ENCODE assay signal across 17 mouse cellular contexts in genomic region chr11:85712026-85712804, GRCm38 (mm10).
DNase-seq lines count a peak whose midpoint lies in the region; ATAC-seq lines count a peak whose summit lies in the region.
"Had no signal": no experiment of that assay in that cellular context is flagged by ENCODE, and none has a peak within 500 bp of the region (broad histone marks: within the 10 kb centered on the region; RNA-seq: fewer than 3 reads in every experiment).

No protein-coding gene starts in this region.

- ATAC-seq in kidney, embryonic 15.5 days (replicated peaks; ENCODE audit: low FRiP score) = no peak
- ATAC-seq in midbrain, embryonic 11.5 days (ENCODE audit: low FRiP score) = no peak
- no peak for ATAC-seq in midbrain, embryonic 15.5 days (replicated peaks)
- ATAC-seq in megakaryocyte-erythroid progenitor cell, adult 5-6 weeks (replicated peaks; ENCODE audit: low FRiP score, low TSS enrichment, poor library complexity, severe bottlenecking) = no peak
- ATAC-seq: forebrain, embryonic 13.5 days; hindbrain, embryonic 16.5 days had no signal

- H3K36me3 ChIP-seq in kidney, embryonic 15.5 days = no peaks in the 10 kb centered on the region
- H3K36me3 ChIP-seq in midbrain, embryonic 11.5 days (ENCODE audit: control insufficient read depth, insufficient read depth, low read length) = no peaks in the 10 kb centered on the region
- no peaks in the 10 kb centered on the region for H3K36me3 ChIP-seq in midbrain, embryonic 15.5 days (replicated peaks)
- H3K36me3 ChIP-seq in megakaryocyte, embryonic 14.5 days (replicated peaks; ENCODE audit: low read length) = peaks cover 10% of the 10 kb centered on the region

- no peak overlapping the region for H3K4me2 ChIP-seq in kidney, embryonic 15.5 days
- no peak overlapping the region for H3K4me2 ChIP-seq in midbrain, embryonic 11.5 days
- H3K4me2 ChIP-seq in midbrain, embryonic 15.5 days = no peak overlapping the region
- H3K4me2 ChIP-seq: forebrain, embryonic 13.5 days had no signal

- H3K4me3 ChIP-seq in kidney, embryonic 15.5 days (replicated peaks) = no peak overlapping the region
- no peak overlapping the region for H3K4me3 ChIP-seq in midbrain, embryonic 11.5 days (ENCODE audit: low read depth, low read length)
- no peak overlapping the region for H3K4me3 ChIP-seq in midbrain, embryonic 15.5 days
- peak overlapping the region; percentile 53 for H3K4me3 ChIP-seq in megakaryocyte, embryonic 14.5 days (replicated peaks)
- H3K4me3 ChIP-seq: forebrain, embryonic 13.5 days; layer of hippocampus, adult 2 months had no signal

- peak overlapping the region; percentile 70 for H3K27ac ChIP-seq in kidney, embryonic 15.5 days
- H3K27ac ChIP-seq in midbrain, embryonic 11.5 days (ENCODE audit: low read depth, low read length) = no peak overlapping the region
- no peak overlapping the region for H3K27ac ChIP-seq in midbrain, embryonic 15.5 days
- H3K27ac ChIP-seq: forebrain, embryonic 13.5 days; layer of hippocampus, adult 2 months; liver, embryonic 14.5 days had no signal

- no peak overlapping the region for H3K9ac ChIP-seq in kidney, embryonic 15.5 days
- H3K9ac ChIP-seq in midbrain, embryonic 11.5 days (ENCODE audit: low read length) = no peak overlapping the region
- no peak overlapping the region for H3K9ac ChIP-seq in midbrain, embryonic 15.5 days
- H3K9ac ChIP-seq: forebrain, embryonic 13.5 days; liver, embryonic 14.5 days had no signal

- peak; percentile 79 for DNase-seq in heart, adult 11 months
- DNase-seq in heart, postnatal 14 days = no peak
- no peak for DNase-seq in kidney, postnatal 25 days
- peak; percentile 83 for DNase-seq in midbrain, embryonic 11.5 days (ENCODE audit: low spot score, missing footprints)
- DNase-seq: cerebellum, adult 11-12 months; cerebellum, postnatal 25 days; gastrocnemius, postnatal 25 days; kidney, adult 18-20 months; left cerebral cortex, postnatal 4 days had no signal

- peaks cover 37% of the 10 kb centered on the region for H3K4me1 ChIP-seq in kidney, embryonic 15.5 days
- peaks cover 18% of the 10 kb centered on the region for H3K4me1 ChIP-seq in midbrain, embryonic 11.5 days (ENCODE audit: control insufficient read depth, insufficient read depth, low read length)
- H3K4me1 ChIP-seq in midbrain, embryonic 15.5 days = peaks cover 17% of the 10 kb centered on the region
- peaks cover 86% of the 10 kb centered on the region for H3K4me1 ChIP-seq in megakaryocyte, embryonic 14.5 days

- intact Hi-C loops in heart, postnatal 14 days (cut with DNase I) = no loop called here

- WGBS in kidney, embryonic 15.5 days = 80% methylated on average over 8 of the region's 8 CpGs
- WGBS in midbrain, embryonic 11.5 days = 90% methylated on average over 8 of the region's 8 CpGs
- 90% methylated on average over 8 of the region's 8 CpGs for WGBS in midbrain, embryonic 15.5 days

- no peaks in the 10 kb centered on the region for H3K9me3 ChIP-seq in kidney, embryonic 15.5 days (replicated peaks)
- no peaks in the 10 kb centered on the region for H3K9me3 ChIP-seq in midbrain, embryonic 11.5 days (ENCODE audit: control insufficient read depth, low read length)
- no peaks in the 10 kb centered on the region for H3K9me3 ChIP-seq in midbrain, embryonic 15.5 days
- no peaks in the 10 kb centered on the region for H3K9me3 ChIP-seq in megakaryocyte, embryonic 14.5 days
- H3K9me3 ChIP-seq: forebrain, embryonic 13.5 days had no signal

- 0 out of 2 replicates have a peak, but pooled peaks cover 5% of the 10 kb centered on the region for H3K27me3 ChIP-seq in kidney, embryonic 15.5 days
- H3K27me3 ChIP-seq in midbrain, embryonic 11.5 days (ENCODE audit: control insufficient read depth, insufficient read depth, low read length) = peaks cover 29% of the 10 kb centered on the region
- peaks cover 23% of the 10 kb centered on the region for H3K27me3 ChIP-seq in midbrain, embryonic 15.5 days (replicated peaks)
- H3K27me3 ChIP-seq in megakaryocyte, embryonic 14.5 days (replicated peaks) = no peaks in the 10 kb centered on the region

Comparison
In these comparisons a context has a peak if more than half of its experiments do, and no peak if none do; other contexts are left out.
1. DNase-seq: peak in heart, adult 11 months (single experiment) and midbrain, embryonic 11.5 days (single experiment); none in heart, postnatal 14 days (0 of 2) and kidney, postnatal 25 days (0 of 2).